In genomic region chr3:129199160-129199608, GRCm38 (mm10) we compare ENCODE assay signal across 8 mouse cellular contexts. TPM values are rescaled to one million over a fixed set of nuclear protein-coding genes. Genes with fewer than 3 reads are reported as not detected.
DNase-seq lines count a peak whose midpoint lies in the region; ATAC-seq and TF ChIP-seq lines count a peak whose summit lies in the region.

No protein-coding gene starts in this region.

- no peak for DNase-seq in liver, embryonic 11.5 days (ENCODE audit: low spot score)
- DNase-seq in liver, result no peak
- DNase-seq in forebrain, embryonic 10.5 days (ENCODE audit: extremely low spot score, low spot score), result no peak
- no peak for DNase-seq in limb, embryonic 11.5 days (ENCODE audit: low spot score)
- peak; percentile 47 for DNase-seq in retina, embryonic 14.5 days (ENCODE audit: low spot score)
- no peak for DNase-seq in adrenal gland, postnatal 36 days
- no peak for DNase-seq in thymus, adult 2 months
- DNase-seq in kidney, adult 11 months, result no peak

- TF ChIP-seq CTCF in thymus, adult 2 months (IDR thresholded peaks at IDR 0.05; ENCODE audit: borderline replicate concordance, control insufficient read depth, extremely low read depth, insufficient read depth, low read length, poor library complexity), result no peak

- TF ChIP-seq POLR2A in thymus, adult 2 months (IDR thresholded peaks at IDR 0.05; ENCODE audit: control insufficient read depth, extremely low read depth, insufficient read depth, low read length, poor library complexity), result no peak

- no peak overlapping the region for H3K9ac ChIP-seq in liver, embryonic 11.5 days (ENCODE audit: low read depth, low read length)
- no peak overlapping the region; the same call in 1 of the 2 replicates for H3K9ac ChIP-seq in limb, embryonic 11.5 days (ENCODE audit: low read length)

- 3% methylated on average over 16 of the region's 16 CpGs for WGBS in liver, embryonic 11.5 days
- under 1% methylated on average over 16 of the region's 16 CpGs for WGBS in forebrain, embryonic 10.5 days
- WGBS in limb, embryonic 11.5 days, result under 1% methylated on average over 16 of the region's 16 CpGs
- 11% methylated on average over 16 of the region's 16 CpGs for WGBS in thymus, adult 2 months

- H3K4me1 ChIP-seq in liver, embryonic 11.5 days (replicated peaks; ENCODE audit: control insufficient read depth, insufficient read depth, low read length), result no peaks in the 10 kb centered on the region
- H3K4me1 ChIP-seq in forebrain, embryonic 10.5 days, result peaks cover 51% of the 10 kb centered on the region
- H3K4me1 ChIP-seq in limb, embryonic 11.5 days (ENCODE audit: control insufficient read depth, insufficient read depth, low read length), result peaks cover 8% of the 10 kb centered on the region
- no peaks in the 10 kb centered on the region for H3K4me1 ChIP-seq in thymus, adult 2 months (replicated peaks; ENCODE audit: control insufficient read depth, insufficient read depth, low read length)

- peak overlapping the region; percentile 44 for H3K4me2 ChIP-seq in liver, embryonic 11.5 days
- H3K4me2 ChIP-seq in limb, embryonic 11.5 days (ENCODE audit: low read depth, severe bottlenecking), result peak overlapping the region; percentile 59

- no peaks in the 10 kb centered on the region for H3K9me3 ChIP-seq in liver, embryonic 11.5 days (ENCODE audit: control insufficient read depth, low read length)
- H3K9me3 ChIP-seq in forebrain, embryonic 10.5 days, result no peaks in the 10 kb centered on the region
- no peaks in the 10 kb centered on the region for H3K9me3 ChIP-seq in limb, embryonic 11.5 days (ENCODE audit: control insufficient read depth, low read length)

- no peak overlapping the region for H3K27ac ChIP-seq in liver, embryonic 11.5 days (ENCODE audit: low read depth, low read length)
- peak overlapping the region; percentile 63; the same call in 1 of the 2 replicates for H3K27ac ChIP-seq in forebrain, embryonic 10.5 days
- no peak overlapping the region for H3K27ac ChIP-seq in limb, embryonic 11.5 days (replicated peaks; ENCODE audit: low read depth, low read length)
- no peak overlapping the region for H3K27ac ChIP-seq in thymus, adult 2 months (ENCODE audit: control insufficient read depth, insufficient read depth, low read length)

- peaks cover 94% of the 10 kb centered on the region for H3K27me3 ChIP-seq in liver, embryonic 11.5 days (replicated peaks; ENCODE audit: control insufficient read depth, insufficient read depth, low read length)
- H3K27me3 ChIP-seq in forebrain, embryonic 10.5 days (ENCODE audit: poor library complexity, severe bottlenecking), result peaks cover 100% of the 10 kb centered on the region
- peaks cover 82% of the 10 kb centered on the region for H3K27me3 ChIP-seq in limb, embryonic 11.5 days (ENCODE audit: control insufficient read depth, insufficient read depth, low read length)
- peaks cover 33% of the 10 kb centered on the region for H3K27me3 ChIP-seq in thymus, adult 2 months (ENCODE audit: control insufficient read depth, insufficient read depth, low read length)

- no peaks in the 10 kb centered on the region for H3K36me3 ChIP-seq in liver, embryonic 11.5 days (ENCODE audit: control insufficient read depth, insufficient read depth, low read length)
- no peaks in the 10 kb centered on the region for H3K36me3 ChIP-seq in forebrain, embryonic 10.5 days (replicated peaks)
- H3K36me3 ChIP-seq in limb, embryonic 11.5 days (ENCODE audit: control insufficient read depth, insufficient read depth, low read length), result no peaks in the 10 kb centered on the region
- H3K36me3 ChIP-seq in thymus, adult 2 months (ENCODE audit: control insufficient read depth, insufficient read depth, low read length), result no peaks in the 10 kb centered on the region

- 0 out of 2 replicates have a peak, but pooled peaks have one; percentile 1 for ATAC-seq in liver, embryonic 11.5 days (replicated peaks; ENCODE audit: low FRiP score)
- no peak for ATAC-seq in limb, embryonic 11.5 days (ENCODE audit: insufficient number of reproducible peaks, low FRiP score, low TSS enrichment, low read depth)

- peak overlapping the region; percentile 40 for H3K4me3 ChIP-seq in liver, embryonic 11.5 days (ENCODE audit: low read depth, low read length)
- H3K4me3 ChIP-seq in forebrain, embryonic 10.5 days, result peak overlapping the region; percentile 55
- H3K4me3 ChIP-seq in limb, embryonic 11.5 days (ENCODE audit: low read depth, low read length), result peak overlapping the region; percentile 36
- no peak overlapping the region for H3K4me3 ChIP-seq in thymus, adult 2 months (ENCODE audit: control insufficient read depth, insufficient read depth, low read length)

RNA-seq across cellular contexts. Expression of gene Pitx2, which starts 0.5 kb away (rescaled TPM):
- 17.7 and 23.1 TPM in 2 replicates for polyA plus RNA-seq in liver, embryonic 11.5 days (2014; fragmentation: Nextera tagmentation; extraction: Ambion mirVana)
- polyA plus RNA-seq in forebrain, embryonic 10.5 days (2016; fragmentation: Nextera tagmentation; extraction: Ambion mirVana), result 11.1 and 15.3 TPM in 2 replicates
- polyA plus RNA-seq in limb, embryonic 11.5 days (2014; fragmentation: Nextera tagmentation; extraction: Ambion mirVana), result 37.6 and 43.1 TPM in 2 replicates
- total RNA-seq in adrenal gland, postnatal 36 days (2021), result not detected
- polyA plus RNA-seq in thymus, adult 2 months (2012; rRNA removed), result 0.19 and 0.26 TPM in 2 replicates
